Mouse (Mus musculus): ENCODE results near the gene Nyx.

DNA sequence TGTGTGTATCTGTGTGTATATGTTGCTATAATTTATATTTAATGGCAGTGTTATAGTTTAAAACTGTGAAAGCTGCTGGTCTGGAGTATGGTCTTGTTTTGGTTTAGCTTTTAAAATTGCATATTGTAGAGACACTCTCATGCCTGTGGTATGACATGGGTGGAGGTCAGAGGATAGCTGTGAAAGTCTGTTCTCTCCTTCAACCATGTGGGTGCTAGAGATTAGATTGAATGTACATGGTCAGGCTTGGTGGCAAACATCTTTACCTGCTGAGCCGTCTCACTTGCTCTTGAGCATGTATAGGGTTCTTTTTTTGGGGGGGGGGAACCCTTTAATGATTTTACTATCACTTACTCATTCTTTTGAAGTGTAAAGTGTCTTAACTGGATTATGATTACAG, 23.9 kb downstream of the Nyx start:
- TF ChIP-seq USF1 (IDR thresholded peaks at IDR 0.05; ENCODE audit: low read depth) = no peak
- TF ChIP-seq MAX (IDR thresholded peaks at IDR 0.05; ENCODE audit: low read depth) = no peak
- TF ChIP-seq POLR2A (IDR thresholded peaks at IDR 0.05; ENCODE audit: insufficient read length, low read depth) = no peak
- no peak for TF ChIP-seq MYOG (IDR thresholded peaks at IDR 0.05; ENCODE audit: control insufficient read depth in 1 of 3, insufficient read depth in 1 of 3, insufficient read length in 2 of 3, low read depth in 2 of 3)

Data from myocyte (in vitro differentiated cells).